Mouse (Mus musculus): ENCODE results near the gene Fscn1. TPM values are rescaled to one million over a fixed set of nuclear protein-coding genes. Genes with fewer than 3 reads are reported as not detected.
A peak's percentile ranks its signal among the peaks of the same experiment; 100 is the strongest.

The Fscn1 gene
- polyA plus RNA-seq, 1 experiment = 3.2 TPM

GRCm38 (mm10) chr5:142950405-142950804 is 9.7 kb upstream of the Fscn1 start:
- Histone ChIP-seq H3K4me1 (ENCODE audit: control insufficient read depth, insufficient read depth, low read length) (0 out of 2 replicates have a peak, but pooled peaks cover 2% of the 10 kb centered on the region), H3K27ac (ENCODE audit: insufficient read depth, low read depth, low read length) (no peak overlapping the region), H3K4me3 (ENCODE audit: insufficient read depth, low read length) (no peak overlapping the region)
- TF ChIP-seq POLR2A (IDR thresholded peaks at IDR 0.05; ENCODE audit: borderline replicate concordance, low read depth, low read length) (no peak), CTCF (IDR thresholded peaks at IDR 0.05; ENCODE audit: low read depth, low read length) (no peak)

DNA sequence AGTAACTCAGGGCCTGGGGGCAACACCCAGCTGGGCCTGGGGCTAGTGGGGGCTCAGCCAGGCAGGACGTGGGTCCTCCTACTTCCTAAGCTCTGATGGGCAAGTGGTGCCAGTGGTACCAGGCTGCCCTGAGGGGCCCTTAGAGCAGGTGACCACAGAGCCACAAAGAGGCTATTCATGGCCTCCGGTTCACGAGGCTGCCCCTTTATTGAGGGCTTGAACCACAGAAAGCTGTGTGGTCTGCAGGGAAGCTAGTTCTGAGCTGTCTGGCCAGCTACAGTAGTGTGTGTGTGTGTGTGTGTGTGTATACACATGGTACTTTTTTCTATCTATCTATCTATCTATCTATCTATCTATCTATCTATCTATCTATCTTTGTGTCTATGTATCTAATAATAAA is 6.5 kb upstream of the Fscn1 start:
- Histone ChIP-seq H3K4me1 (ENCODE audit: control insufficient read depth, insufficient read depth, low read length) (0 out of 2 replicates have a peak, but pooled peaks cover 2% of the 10 kb centered on the region), H3K4me3 (ENCODE audit: insufficient read depth, low read length) (no peak overlapping the region), H3K27ac (ENCODE audit: insufficient read depth, low read depth, low read length) (no peak overlapping the region)
- no peak for TF ChIP-seq POLR2A (IDR thresholded peaks at IDR 0.05; ENCODE audit: borderline replicate concordance, low read depth, low read length)
- no peak for TF ChIP-seq CTCF (IDR thresholded peaks at IDR 0.05; ENCODE audit: low read depth, low read length)

GRCm38 (mm10) chr5:142956956-142957703 is 3.0 kb upstream of the Fscn1 start:
- TF ChIP-seq CTCF (IDR thresholded peaks at IDR 0.05; ENCODE audit: low read depth, low read length) = no peak
- TF ChIP-seq POLR2A (IDR thresholded peaks at IDR 0.05; ENCODE audit: borderline replicate concordance, low read depth, low read length) = no peak
- H3K27ac ChIP-seq (ENCODE audit: insufficient read depth, low read depth, low read length) = no peak overlapping the region
- no peak overlapping the region for H3K4me3 ChIP-seq (ENCODE audit: insufficient read depth, low read length)
- H3K4me1 ChIP-seq (ENCODE audit: control insufficient read depth, insufficient read depth, low read length) = no peaks in the 10 kb centered on the region

- no peak overlapping the region for H3K27ac ChIP-seq (ENCODE audit: insufficient read depth, low read depth, low read length)
- TF ChIP-seq POLR2A (IDR thresholded peaks at IDR 0.05; ENCODE audit: borderline replicate concordance, low read depth, low read length) (no peak), CTCF (IDR thresholded peaks at IDR 0.05; ENCODE audit: low read depth, low read length) (no peak)
- no peaks in the 10 kb centered on the region for H3K4me1 ChIP-seq (ENCODE audit: control insufficient read depth, insufficient read depth, low read length)
- H3K4me3 ChIP-seq (ENCODE audit: insufficient read depth, low read length) = no peak overlapping the region
Observed at GRCm38 (mm10) chr5:142958464-142958863, 1.7 kb upstream of the Fscn1 start.

DNA sequence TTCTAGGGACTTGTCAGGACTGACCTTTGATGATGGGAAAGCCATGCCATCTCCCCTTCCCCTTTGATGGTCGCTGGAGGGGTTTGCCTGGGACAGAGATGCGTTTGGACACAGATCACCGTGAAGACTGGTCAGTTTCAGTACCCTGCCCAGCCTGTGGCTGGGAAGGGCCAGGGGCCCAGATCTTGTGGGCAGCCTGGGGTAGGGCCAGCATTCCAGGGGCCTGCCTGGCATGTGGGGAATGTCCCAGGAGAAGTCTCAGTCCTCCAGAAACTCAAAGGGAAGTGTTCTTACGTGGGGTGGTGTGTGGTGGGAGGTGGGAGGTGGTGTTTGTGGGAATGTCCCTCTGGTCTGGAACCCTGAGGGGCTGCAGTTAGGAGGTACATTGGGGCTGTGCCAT is 987 bp upstream of the Fscn1 start:
- no peak overlapping the region for H3K27ac ChIP-seq (ENCODE audit: insufficient read depth, low read depth, low read length)
- TF ChIP-seq POLR2A (IDR thresholded peaks at IDR 0.05; ENCODE audit: borderline replicate concordance, low read depth, low read length) (no peak), CTCF (IDR thresholded peaks at IDR 0.05; ENCODE audit: low read depth, low read length) (no peak)
- H3K4me1 ChIP-seq (ENCODE audit: control insufficient read depth, insufficient read depth, low read length) = no peaks in the 10 kb centered on the region
- no peak overlapping the region for H3K4me3 ChIP-seq (ENCODE audit: insufficient read depth, low read length)

GRCm38 (mm10) chr5:142960775-142961271 is 680 bp downstream of the Fscn1 start:
- Histone ChIP-seq H3K27ac (ENCODE audit: insufficient read depth, low read depth, low read length) (no peak overlapping the region), H3K4me1 (ENCODE audit: control insufficient read depth, insufficient read depth, low read length) (no peaks in the 10 kb centered on the region), H3K4me3 (ENCODE audit: insufficient read depth, low read length) (peak overlapping the region; percentile 34)
- no peak for TF ChIP-seq CTCF (IDR thresholded peaks at IDR 0.05; ENCODE audit: low read depth, low read length)
- TF ChIP-seq POLR2A (IDR thresholded peaks at IDR 0.05; ENCODE audit: borderline replicate concordance, low read depth, low read length) = no peak

GRCm38 (mm10) chr5:142961398-142961880 is 1.3 kb downstream of the Fscn1 start:
- TF ChIP-seq POLR2A (IDR thresholded peaks at IDR 0.05; ENCODE audit: borderline replicate concordance, low read depth, low read length) = no peak
- TF ChIP-seq CTCF (IDR thresholded peaks at IDR 0.05; ENCODE audit: low read depth, low read length) = no peak
- Histone ChIP-seq H3K4me1 (ENCODE audit: control insufficient read depth, insufficient read depth, low read length) (no peaks in the 10 kb centered on the region), H3K4me3 (ENCODE audit: insufficient read depth, low read length) (no peak overlapping the region), H3K27ac (ENCODE audit: insufficient read depth, low read depth, low read length) (no peak overlapping the region)

DNA sequence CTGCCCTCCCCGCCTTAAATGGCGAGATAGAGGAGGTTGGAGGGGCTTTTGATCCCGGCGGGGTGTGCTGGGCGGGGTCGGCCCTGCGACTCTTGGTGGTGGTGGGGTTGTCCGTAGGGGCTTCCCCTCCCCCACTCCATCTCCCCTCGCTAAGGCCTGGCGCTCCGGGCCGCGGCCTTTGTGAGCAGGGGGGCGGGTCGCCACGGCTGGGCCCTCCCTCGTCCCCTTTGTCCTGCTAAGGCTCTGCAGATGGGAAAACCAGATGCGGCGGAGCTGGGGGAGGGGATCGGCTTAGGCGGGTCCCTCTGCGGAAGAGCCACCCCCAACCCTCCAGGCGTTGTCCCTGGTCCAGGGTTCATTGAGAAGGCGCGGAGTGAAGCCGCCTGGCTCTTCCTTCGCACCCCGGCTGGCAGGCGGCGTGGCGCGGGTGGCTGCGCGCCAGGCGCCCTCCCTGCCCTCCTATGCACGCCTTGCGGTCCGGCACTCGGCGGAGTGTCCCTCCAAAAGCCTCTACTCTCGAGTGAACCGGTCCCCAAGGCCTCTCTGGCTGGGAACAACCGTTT is 1.8 kb downstream of the Fscn1 start:
- Histone ChIP-seq H3K27ac (ENCODE audit: insufficient read depth, low read depth, low read length) (no peak overlapping the region), H3K4me1 (ENCODE audit: control insufficient read depth, insufficient read depth, low read length) (no peaks in the 10 kb centered on the region), H3K4me3 (ENCODE audit: insufficient read depth, low read length) (no peak overlapping the region)
- TF ChIP-seq CTCF (IDR thresholded peaks at IDR 0.05; ENCODE audit: low read depth, low read length) (no peak), POLR2A (IDR thresholded peaks at IDR 0.05; ENCODE audit: borderline replicate concordance, low read depth, low read length) (no peak)

DNA sequence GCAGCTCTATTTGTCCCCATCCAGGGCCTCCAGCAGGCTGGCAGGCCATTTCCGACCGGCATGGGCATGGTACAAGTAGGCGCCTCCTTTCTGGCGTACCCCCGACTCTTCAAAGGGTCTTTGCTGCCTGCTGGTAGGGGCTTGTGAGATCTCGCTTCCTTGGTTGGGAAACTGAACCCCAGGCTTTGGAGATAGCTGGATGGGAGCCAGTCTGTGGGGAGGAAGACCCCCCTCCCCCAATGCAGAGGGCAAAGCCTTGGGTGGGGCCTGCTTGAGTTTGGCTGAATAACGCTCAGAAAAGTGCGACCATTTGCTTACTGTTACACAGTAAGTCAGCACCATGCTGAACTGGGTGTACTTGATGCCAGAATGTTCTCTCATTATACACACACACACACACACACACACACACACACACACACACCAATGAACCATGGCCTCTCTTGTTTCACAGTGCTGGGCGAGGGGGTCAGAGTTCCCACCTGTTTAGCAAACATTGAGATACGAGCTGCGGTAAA is 2.4 kb downstream of the Fscn1 start:
- no peaks in the 10 kb centered on the region for H3K4me1 ChIP-seq (ENCODE audit: control insufficient read depth, insufficient read depth, low read length)
- TF ChIP-seq CTCF (IDR thresholded peaks at IDR 0.05; ENCODE audit: low read depth, low read length) = no peak
- TF ChIP-seq POLR2A (IDR thresholded peaks at IDR 0.05; ENCODE audit: borderline replicate concordance, low read depth, low read length) = no peak
- no peak overlapping the region for H3K27ac ChIP-seq (ENCODE audit: insufficient read depth, low read depth, low read length)
- H3K4me3 ChIP-seq (ENCODE audit: insufficient read depth, low read length) = no peak overlapping the region

Data from bone marrow macrophage, adult 2 months (primary cell).